Mouse (Mus musculus): ENCODE data around the gene Efcab11. TPM values are rescaled to one million over a fixed set of nuclear protein-coding genes. Genes with fewer than 3 reads are reported as not detected.
A peak's percentile ranks its signal among the peaks of the same experiment; 100 is the strongest.

Efcab11 gene
- total RNA-seq, 2 experiments from 2014 or later, result 6.0 to 6.5 TPM

DNA sequence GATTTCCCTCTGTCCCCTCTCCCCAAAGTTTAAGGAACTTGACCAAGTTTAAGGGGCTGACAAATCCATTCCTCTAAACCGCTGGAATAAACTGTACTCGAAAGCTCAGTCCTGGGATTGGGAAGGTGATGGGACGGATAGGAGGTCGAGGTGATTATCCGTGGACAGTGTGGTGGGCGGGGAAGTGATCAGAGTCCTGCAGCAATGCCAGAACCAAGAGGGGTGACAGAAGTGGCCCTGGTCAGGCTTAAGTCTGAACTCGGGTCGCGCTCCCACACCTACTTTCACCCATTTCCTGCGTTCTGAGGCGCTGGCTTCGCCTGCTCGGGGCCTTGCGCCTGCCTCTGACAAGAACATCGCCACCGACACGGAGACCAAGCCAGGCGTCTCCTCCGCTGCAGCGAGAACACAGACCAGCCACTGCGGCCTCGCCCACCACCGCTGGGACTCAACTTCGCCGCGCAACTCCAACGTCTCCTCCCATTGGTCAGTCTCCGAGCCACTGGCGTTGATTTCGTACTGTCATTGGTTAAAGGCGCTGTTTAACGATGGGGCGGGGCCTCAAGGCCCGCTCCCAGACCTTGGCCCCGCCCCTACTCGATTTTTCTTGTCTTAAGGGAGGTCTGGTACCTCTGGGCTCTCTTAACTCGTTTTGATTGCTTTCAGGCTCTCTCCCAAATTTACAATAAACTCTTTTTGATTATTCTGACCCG, 1.1 kb downstream of the Efcab11 start:
- ATAC-seq (replicated peaks; ENCODE audit: low FRiP score, poor library complexity, severe bottlenecking), result peak; percentile 93

DNA sequence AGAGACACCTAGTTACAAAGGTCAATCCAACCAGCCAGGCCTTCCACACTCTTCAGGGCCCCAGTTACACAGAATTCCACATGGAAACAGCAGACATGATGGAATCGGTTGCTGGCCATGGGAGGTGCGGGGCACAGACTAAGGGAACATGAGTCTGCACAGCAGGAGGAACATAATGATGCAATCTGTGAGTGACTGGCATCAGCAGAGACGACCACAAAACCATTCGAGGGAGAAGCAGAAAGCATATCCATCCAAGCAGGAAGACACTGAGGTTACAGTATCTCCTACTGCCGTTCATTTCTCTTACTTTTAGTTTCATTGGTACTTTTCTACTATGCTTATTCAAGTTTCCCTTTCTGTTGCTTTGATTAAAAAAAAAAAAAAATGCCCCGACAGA, 9.6 kb downstream of the Efcab11 start:
- no peak for ATAC-seq (replicated peaks; ENCODE audit: low FRiP score, poor library complexity, severe bottlenecking)

DNA sequence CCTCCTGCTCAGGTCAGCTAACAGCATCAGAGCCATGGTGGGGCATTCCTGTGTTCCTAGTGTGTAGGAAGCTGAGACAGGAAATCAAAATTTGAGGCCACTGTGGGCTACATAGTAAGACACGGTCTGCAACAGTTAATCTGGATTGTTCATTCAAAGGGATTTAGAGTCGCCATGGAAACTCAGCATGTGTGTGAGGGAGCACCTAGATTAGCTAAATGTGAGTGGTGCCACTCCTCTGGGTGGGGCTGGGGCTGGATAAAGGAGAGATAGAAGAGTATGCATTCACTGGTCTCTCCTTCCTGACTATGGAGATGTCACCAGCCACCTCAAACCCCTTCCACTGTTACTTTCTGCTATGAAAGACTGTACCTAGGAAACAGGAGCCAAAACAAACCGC, 10.8 kb downstream of the Efcab11 start:
- no peak for ATAC-seq (replicated peaks; ENCODE audit: low FRiP score, poor library complexity, severe bottlenecking)

DNA sequence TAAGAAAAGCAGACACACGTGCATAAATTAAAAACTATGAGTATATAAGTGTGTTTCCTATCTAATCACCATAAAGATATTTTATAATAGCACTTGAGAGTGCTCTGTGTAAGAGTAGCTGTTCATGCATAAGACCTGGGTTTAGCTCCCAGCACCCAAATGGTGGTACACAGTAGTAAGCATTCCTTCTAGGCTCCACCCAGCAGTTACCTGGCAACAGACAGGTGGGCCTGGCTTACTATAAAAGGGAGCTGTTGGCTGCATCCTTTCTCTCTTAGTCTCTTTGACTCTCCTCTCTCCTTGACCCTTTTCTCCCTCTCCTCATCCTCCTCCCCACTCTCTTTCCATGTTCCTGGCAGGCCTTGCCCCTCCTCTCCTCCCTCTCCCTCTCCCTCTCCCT, 15.4 kb downstream of the Efcab11 start:
- ATAC-seq (replicated peaks; ENCODE audit: low FRiP score, poor library complexity, severe bottlenecking), result no peak

GRCm38 (mm10) chr12:99864613-99865012, 19.6 kb downstream of the Efcab11 start:
- no peak for ATAC-seq (replicated peaks; ENCODE audit: low FRiP score, poor library complexity, severe bottlenecking)

DNA sequence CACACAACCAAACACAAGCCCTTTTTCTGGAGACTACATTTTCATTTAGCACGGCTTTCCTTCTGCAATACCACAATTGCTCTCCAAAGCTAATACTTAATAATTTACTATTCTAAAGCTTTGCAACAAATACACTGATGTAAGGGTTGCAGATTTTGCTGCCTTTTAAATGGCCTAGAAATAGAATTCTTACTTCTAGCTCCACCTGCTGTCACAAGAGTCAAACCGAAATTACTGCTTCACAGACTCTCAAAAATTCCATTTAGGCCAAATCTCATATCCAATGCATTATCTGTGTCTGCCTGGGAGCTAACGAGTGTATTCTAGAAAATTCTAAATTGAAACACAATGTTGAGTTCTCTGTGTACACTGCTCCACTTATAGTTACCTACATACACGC, 23.3 kb downstream of the Efcab11 start:
- ATAC-seq (replicated peaks; ENCODE audit: low FRiP score, poor library complexity, severe bottlenecking), result no peak

- no peak for ATAC-seq (replicated peaks; ENCODE audit: low FRiP score, poor library complexity, severe bottlenecking)
These were observed 24.7 kb downstream of the Efcab11 start for GRCm38 (mm10) chr12:99859391-99860100.

GRCm38 (mm10) chr12:99858664-99859063, 25.6 kb downstream of the Efcab11 start:
- ATAC-seq (replicated peaks; ENCODE audit: low FRiP score, poor library complexity, severe bottlenecking), result no peak

GRCm38 (mm10) chr12:99856011-99856410, 28.2 kb downstream of the Efcab11 start:
- no peak for ATAC-seq (replicated peaks; ENCODE audit: low FRiP score, poor library complexity, severe bottlenecking)

DNA sequence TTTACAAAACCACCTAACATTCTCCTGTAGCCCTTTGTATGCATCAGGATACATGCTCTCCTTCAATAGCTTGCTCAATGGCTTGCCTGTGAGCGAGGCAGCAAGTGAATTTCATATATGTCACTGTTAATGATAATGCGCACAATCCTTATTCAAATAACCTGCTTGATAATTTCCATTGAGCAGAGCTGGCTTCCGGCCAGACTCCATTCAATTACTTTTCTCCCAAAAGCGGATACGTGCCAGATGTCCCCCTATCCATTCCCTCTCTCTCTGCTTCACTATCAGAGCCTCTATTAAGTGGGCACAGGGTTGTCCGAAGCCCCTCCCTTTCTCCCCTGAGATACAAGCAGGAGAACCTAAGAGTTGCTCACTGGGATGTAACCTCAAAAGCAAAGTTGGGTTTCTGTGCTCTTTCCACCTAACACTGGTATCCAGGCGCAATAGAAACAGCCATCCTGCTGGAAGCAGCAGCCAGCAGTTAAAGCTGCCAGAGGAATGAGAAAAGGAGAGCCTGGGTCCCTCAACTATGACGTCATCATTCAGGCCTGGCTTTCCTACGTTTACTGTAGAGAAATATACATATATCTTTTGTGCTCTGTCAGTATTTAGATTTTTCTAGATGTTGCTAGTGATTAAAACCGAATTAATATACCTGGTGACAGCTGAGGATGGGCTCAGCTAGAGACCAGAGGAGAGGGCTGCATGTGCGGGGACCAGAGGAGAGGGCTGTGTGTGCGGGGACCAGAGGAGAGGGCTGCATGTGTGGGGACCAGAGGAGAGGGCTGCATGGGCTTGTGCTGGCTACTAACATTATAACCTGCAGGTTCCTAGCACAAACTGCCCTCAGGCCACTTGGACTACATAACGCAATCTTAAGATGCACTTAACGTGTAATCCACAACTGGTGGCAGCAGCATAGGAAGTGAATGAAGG, 30.6 kb downstream of the Efcab11 start:
- no peak for ATAC-seq (replicated peaks; ENCODE audit: low FRiP score, poor library complexity, severe bottlenecking)

DNA sequence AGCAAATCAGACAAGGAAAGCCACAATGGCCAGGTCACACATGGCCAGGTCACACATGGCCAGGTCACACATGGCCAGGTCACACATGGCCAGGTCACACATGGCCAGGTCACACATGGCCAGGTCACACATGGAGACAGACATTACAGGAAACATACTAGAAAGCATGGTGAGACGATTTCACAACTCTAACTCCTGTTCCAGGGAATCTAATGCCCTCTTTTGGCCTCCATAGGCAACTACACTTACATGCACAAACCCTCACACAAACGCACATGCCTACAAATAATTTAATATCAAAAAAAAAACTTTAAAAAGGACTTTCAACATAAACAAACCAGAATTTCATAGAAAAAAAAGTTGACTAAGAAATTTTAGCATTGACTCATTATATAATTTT, 34.2 kb downstream of the Efcab11 start:
- no peak for ATAC-seq (replicated peaks; ENCODE audit: low FRiP score, poor library complexity, severe bottlenecking)

- no peak for ATAC-seq (replicated peaks; ENCODE audit: low FRiP score, poor library complexity, severe bottlenecking)
These were observed 39.3 kb downstream of the Efcab11 start for GRCm38 (mm10) chr12:99844951-99845350.

GRCm38 (mm10) chr12:99838703-99839102, 45.5 kb downstream of the Efcab11 start:
- ATAC-seq (replicated peaks; ENCODE audit: low FRiP score, poor library complexity, severe bottlenecking), result no peak

DNA sequence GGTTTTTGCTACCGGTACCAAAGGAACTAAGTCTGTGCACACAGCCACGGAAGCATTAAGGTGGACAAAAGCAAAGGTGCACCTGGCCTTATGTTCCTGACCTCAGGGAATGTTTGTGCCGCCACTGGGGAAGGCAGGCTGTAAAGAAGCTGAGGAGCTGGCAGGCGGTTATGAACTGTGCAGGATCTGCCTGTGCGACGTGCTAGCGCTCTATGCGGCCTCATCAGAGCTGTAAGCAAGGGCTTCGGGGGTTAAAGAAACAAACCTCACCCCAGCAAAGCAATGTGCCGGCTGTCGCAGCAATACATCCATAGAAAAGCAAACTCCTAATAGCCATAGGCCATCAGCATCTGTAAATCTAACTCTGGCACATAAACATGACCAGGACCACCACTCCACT, 46.1 kb downstream of the Efcab11 start:
- ATAC-seq (replicated peaks; ENCODE audit: low FRiP score, poor library complexity, severe bottlenecking), result no peak

GRCm38 (mm10) chr12:99837528-99837927, 46.7 kb downstream of the Efcab11 start:
- no peak for ATAC-seq (replicated peaks; ENCODE audit: low FRiP score, poor library complexity, severe bottlenecking)

DNA sequence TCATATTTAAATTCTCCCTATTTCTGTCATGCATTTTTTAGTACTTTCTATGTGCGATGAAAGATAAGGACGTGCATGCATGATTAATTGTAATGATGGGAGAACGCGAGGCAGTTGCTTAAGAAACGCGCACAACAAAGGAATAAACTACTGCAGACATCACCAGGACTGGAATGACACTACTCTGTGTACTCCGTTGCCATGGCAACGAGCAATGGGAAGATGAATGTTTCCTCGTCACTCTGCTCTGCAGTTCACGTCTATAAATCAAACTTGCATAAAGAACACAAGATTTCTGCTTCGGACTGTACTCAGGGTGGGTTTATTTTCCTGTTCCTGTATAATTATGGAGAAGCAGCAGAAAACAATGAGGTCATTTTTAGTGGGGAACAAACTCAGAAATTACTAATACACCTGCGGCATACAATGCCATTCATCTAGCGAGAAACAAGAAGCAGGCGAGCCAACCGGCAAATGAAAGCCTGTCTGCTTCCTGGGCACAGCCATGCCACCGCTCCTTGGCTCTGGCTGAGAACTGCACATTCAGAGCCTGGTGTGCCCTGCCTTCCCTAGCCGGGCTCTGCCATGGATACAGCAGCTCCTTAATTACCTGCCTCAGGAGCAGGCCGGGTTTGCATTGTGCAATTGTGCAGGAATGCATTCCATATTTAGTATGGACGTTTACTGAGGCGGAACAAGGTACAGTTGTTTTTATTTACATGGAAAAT, 47.7 kb downstream of the Efcab11 start:
- no peak for ATAC-seq (replicated peaks; ENCODE audit: low FRiP score, poor library complexity, severe bottlenecking)

DNA sequence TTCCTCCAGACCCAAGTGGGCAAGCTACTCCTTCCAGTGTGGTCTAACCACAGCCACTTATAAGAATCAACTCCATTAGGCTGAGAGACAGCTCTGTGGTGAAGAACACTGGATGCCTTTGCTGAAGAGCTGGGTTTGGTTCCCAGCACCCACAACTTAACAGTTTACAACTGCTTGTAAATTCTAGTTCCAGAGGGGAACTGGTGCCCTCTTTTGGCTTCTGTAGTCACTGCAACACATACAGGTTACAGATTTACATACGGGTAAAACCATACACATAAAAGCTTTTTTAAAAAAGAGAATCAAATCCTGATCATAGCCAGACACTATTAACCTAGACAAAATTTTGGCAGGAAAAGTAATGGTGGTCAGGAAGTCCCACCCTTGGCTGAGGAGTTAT, 50.8 kb downstream of the Efcab11 start:
- ATAC-seq (replicated peaks; ENCODE audit: low FRiP score, poor library complexity, severe bottlenecking), result no peak

- no peak for ATAC-seq (replicated peaks; ENCODE audit: low FRiP score, poor library complexity, severe bottlenecking)
These were observed 61.6 kb downstream of the Efcab11 start for GRCm38 (mm10) chr12:99822591-99822990.

DNA sequence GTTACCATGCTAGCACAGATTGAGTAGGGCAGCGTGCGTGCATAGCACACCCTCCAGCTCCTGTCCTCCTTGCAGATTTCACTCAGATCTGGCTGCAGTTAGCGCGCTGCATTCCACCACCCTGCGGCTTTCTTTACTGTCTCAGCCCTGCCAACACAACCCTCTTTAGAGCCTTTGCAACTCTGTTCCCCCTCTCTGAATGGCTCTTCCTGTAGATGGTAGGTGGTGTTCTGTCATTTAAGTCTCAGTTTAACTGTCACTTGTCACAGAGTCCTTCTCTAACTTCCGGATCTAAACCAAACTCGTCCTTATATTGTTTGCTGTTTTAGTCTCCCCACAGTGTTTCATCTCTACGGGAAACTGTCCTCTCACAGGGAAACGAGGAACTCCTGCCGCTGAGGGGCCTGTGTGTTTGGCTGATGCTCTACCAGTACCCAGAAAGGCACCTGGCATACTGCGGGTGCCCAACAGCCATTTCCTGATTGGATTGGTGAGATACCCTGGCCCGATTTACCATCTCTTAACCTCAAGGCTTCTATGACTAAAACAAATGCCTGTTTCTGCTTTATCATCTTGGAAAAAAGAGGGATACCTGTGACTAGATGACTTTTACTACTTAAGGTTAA, 62.8 kb downstream of the Efcab11 start:
- ATAC-seq (replicated peaks; ENCODE audit: low FRiP score, poor library complexity, severe bottlenecking), result no peak

All from erythroblast, adult 5-6 weeks (primary cell).